Mouse (Mus musculus) limb, embryonic 12.5 days (tissue): ENCODE data around the gene Vmn1r199. TPM values are rescaled to one million over a fixed set of nuclear protein-coding genes. Genes with fewer than 3 reads are reported as not detected.
"Not testable (repeated sequence)": the region's sequence is repeated elsewhere in the genome, so short reads cannot be mapped to it uniquely, and the experiment has no call there.

ENCODE experiments used
- ATAC-seq: fragments of 200-750 bp; cut with Nextera tagmentation; 2 replicates; pipeline ENCODE4 v1.8.0; 2017; ENCODE audit warnings: low read depth, moderate TSS enrichment; ENCODE audit not compliant: insufficient number of reproducible peaks, insufficient read depth, low FRiP score, low TSS enrichment
- H3K27ac ChIP-seq: fragments of 300-500 bp; sonication (generic); 2 replicates; pipeline ENCODE4 v1.5.1; 2016; ENCODE audit warnings: mild to moderate bottlenecking, moderate library complexity
- H3K27me3 ChIP-seq: fragments of 300-500 bp; sonication (generic); 2 replicates; pipeline ENCODE4 v1.6.1; 2016; ENCODE audit warnings: mild to moderate bottlenecking, moderate library complexity
- H3K36me3 ChIP-seq: fragments of 300-500 bp; sonication (generic); 2 replicates; pipeline ENCODE4 v1.6.1; 2016; ENCODE audit warnings: mild to moderate bottlenecking, moderate library complexity
- H3K4me1 ChIP-seq: fragments of 300-500 bp; sonication (generic); replicated peaks from 2 replicates; pipeline ENCODE4 v1.6.1; 2016
- H3K4me2 ChIP-seq: fragments of 300-500 bp; sonication (generic); 2 replicates; pipeline ENCODE4 v1.6.1; 2016; ENCODE audit warnings: mild to moderate bottlenecking, moderate library complexity
- H3K4me3 ChIP-seq: fragments of 300-500 bp; sonication (generic); replicated peaks from 2 replicates; pipeline ENCODE4 v1.5.1; 2016; ENCODE audit warnings: mild to moderate bottlenecking
- H3K9ac ChIP-seq: fragments of 300-500 bp; sonication (generic); replicated peaks from 2 replicates; pipeline ENCODE4 v1.6.1; 2016; ENCODE audit warnings: mild to moderate bottlenecking, moderate library complexity
- H3K9me3 ChIP-seq: fragments of 300-500 bp; sonication (generic); 2 replicates; pipeline ENCODE4 v1.6.1; 2016; ENCODE audit warnings: mild to moderate bottlenecking, moderate library complexity
- WGBS: fragments of 180-500 bp; shearing (Covaris S2); methylation state at CpG from one replicate; pipeline ENCODE4 v1.1.7; 2016; 5-methylcytosine and 5-hydroxymethylcytosine counted together
- polyA plus RNA-seq: library from polyadenylated mRNA; unstranded; fragments of >200 nt; fragmentation: Nextera tagmentation; extraction: Ambion mirVana; gene quantifications from 2 replicates; pipeline ENCODE4 v1.2.1, GENCODE M21; 2016

Gene Vmn1r199
- polyA plus RNA-seq, result not detected in 2 replicates

- ATAC-seq, result no peak
These were observed at the start of gene Vmn1r199 for GRCm38 (mm10) chr13:22379518-22379917. TSS of gene Vmn1r199 (plus strand) at chr13:22379818.

DNA sequence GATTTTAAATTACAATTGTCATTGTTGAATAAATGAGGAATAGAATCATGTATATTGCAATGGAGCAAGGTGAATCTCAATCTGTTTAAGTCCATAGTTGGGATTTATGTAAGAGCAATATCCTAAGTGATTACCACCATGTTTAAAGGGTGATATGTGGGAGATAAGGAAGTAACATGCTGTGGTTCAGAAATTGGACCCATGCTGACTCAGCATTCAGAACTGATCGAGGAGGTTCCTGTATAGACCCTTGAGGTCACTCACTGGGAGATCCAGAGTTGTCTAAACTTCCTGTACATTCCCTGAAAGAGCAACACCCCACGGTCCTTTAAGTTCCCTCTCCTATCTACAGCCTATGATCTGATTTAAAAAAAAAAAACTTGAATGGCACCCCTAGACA is 46.3 kb upstream of the Vmn1r199 start:
- H3K27me3 ChIP-seq, result no peaks in the 10 kb centered on the region
- WGBS, result 86% methylated on average over 2 of the region's 2 CpGs
- no peak for ATAC-seq
- H3K27ac ChIP-seq, result no peak overlapping the region
- no peaks in the 10 kb centered on the region for H3K4me1 ChIP-seq
- H3K36me3 ChIP-seq, result no peaks in the 10 kb centered on the region
- H3K9me3 ChIP-seq, result no peaks in the 10 kb centered on the region
- H3K4me3 ChIP-seq, result no peak overlapping the region
- H3K4me2 ChIP-seq, result no peak overlapping the region
- no peak overlapping the region for H3K9ac ChIP-seq

More at GRCm38 (mm10) chr13:22379518-22379917, at the start of gene Vmn1r199:
- Histone ChIP-seq H3K9me3 (no peaks in the 10 kb centered on the region), H3K36me3 (no peaks in the 10 kb centered on the region), H3K27ac (no peak within 1 kb of the TSS), H3K27me3 (no peaks in the 10 kb centered on the region), H3K4me2 (no peak within 1 kb of the TSS), H3K9ac (no peak within 1 kb of the TSS), H3K4me3 (no peak within 1 kb of the TSS), H3K4me1 (no peaks in the 10 kb centered on the region)
- 69% methylated on average over 2 of the region's 2 CpGs for WGBS

- no peak overlapping the region for H3K27ac ChIP-seq
These were observed 44.1 kb upstream of the Vmn1r199 start for GRCm38 (mm10) chr13:22335565-22335964.

GRCm38 (mm10) chr13:22350064-22350463 is 29.6 kb upstream of the Vmn1r199 start, which contains the start of gene Vmn1r198:
TSS of gene Vmn1r198 (plus strand) at chr13:22350364.
- Histone ChIP-seq H3K9ac (no peak within 1 kb of the TSS), H3K27ac (no peak within 1 kb of the TSS), H3K4me3 (no peak within 1 kb of the TSS), H3K9me3 (no peaks in the 10 kb centered on the region), H3K27me3 (no peaks in the 10 kb centered on the region), H3K4me2 (no peak within 1 kb of the TSS), H3K4me1 (no peaks in the 10 kb centered on the region), H3K36me3 (no peaks in the 10 kb centered on the region)
- ATAC-seq, result no peak
- WGBS, result 11% methylated on average over 1 of the region's 1 CpGs

More at GRCm38 (mm10) chr13:22335565-22335964, 44.1 kb upstream of the Vmn1r199 start:
- no peak for ATAC-seq
- H3K4me1 ChIP-seq, result no peaks in the 10 kb centered on the region
- no peaks in the 10 kb centered on the region for H3K36me3 ChIP-seq
- H3K4me3 ChIP-seq, result no peak overlapping the region
- 81% methylated on average over 1 of the region's 1 CpGs for WGBS
- H3K27me3 ChIP-seq, result no peaks in the 10 kb centered on the region
- H3K9me3 ChIP-seq, result no peaks in the 10 kb centered on the region
- no peak overlapping the region for H3K9ac ChIP-seq
- no peak overlapping the region for H3K4me2 ChIP-seq

DNA sequence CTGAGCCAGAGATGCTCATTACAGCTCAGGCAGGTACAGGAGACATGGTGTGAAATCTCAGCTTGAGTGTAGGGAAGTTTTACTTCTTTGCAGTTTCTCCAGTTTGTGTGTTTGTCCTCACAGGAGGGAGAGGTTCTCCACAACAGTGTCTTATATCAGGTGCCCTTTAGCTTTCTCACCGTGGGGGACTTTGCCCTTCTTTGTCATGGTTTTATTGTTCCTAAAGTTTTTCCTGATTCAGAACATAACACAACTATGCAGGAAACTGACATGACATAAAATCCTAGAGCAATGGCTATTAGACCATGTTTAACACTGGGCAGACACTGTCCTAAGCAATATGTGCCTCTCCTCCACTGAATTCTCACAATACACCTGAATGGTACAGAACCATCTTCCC is 28.8 kb upstream of the Vmn1r199 start:
- Histone ChIP-seq H3K9ac (no peak overlapping the region), H3K27ac (no peak overlapping the region), H3K36me3 (no peaks in the 10 kb centered on the region), H3K4me2 (no peak overlapping the region), H3K4me1 (no peaks in the 10 kb centered on the region), H3K27me3 (no peaks in the 10 kb centered on the region), H3K4me3 (no peak overlapping the region), H3K9me3 (no peaks in the 10 kb centered on the region)
- WGBS, result 87% methylated on average over 1 of the region's 1 CpGs
- ATAC-seq, result no peak

DNA sequence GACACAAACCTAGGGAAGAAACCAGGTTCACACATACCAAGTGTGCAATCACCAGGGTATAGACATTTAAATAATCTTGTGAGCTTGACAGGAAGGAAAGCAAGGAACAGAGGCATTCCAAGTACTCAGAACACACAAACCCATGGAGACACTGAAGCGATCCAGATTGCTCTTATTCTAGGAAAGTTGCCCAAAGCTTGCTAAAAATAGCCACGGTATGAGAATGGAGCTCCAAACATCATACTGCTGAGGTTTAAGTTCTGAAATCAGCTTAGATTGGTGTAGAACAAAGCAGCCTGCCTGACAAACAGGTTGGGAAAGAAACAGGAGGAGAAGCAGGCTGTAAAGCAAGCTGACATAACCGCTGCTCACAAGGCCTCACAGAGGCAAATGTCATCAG is 1.5 kb downstream of the Vmn1r199 start:
- WGBS, result 77% methylated on average over 3 of the region's 3 CpGs
- not testable (repeated sequence) for H3K4me1 ChIP-seq, H3K36me3 ChIP-seq, ATAC-seq, H3K27me3 ChIP-seq, H3K9me3 ChIP-seq, H3K9ac ChIP-seq, H3K4me2 ChIP-seq, H3K4me3 ChIP-seq, H3K27ac ChIP-seq

- Histone ChIP-seq H3K27me3 (no peaks in the 10 kb centered on the region), H3K4me3 (no peak overlapping the region), H3K4me2 (no peak overlapping the region), H3K9ac (no peak overlapping the region), H3K4me1 (no peaks in the 10 kb centered on the region), H3K36me3 (no peaks in the 10 kb centered on the region), H3K27ac (no peak overlapping the region), H3K9me3 (no peaks in the 10 kb centered on the region)
- no peak for ATAC-seq
- WGBS, result 73% methylated on average over 3 of the region's 3 CpGs
These were observed 3.8 kb downstream of the Vmn1r199 start for GRCm38 (mm10) chr13:22383401-22383800.

GRCm38 (mm10) chr13:22387050-22387449 is 7.4 kb downstream of the Vmn1r199 start:
- H3K9me3 ChIP-seq, result no peaks in the 10 kb centered on the region
- H3K9ac ChIP-seq, result no peak overlapping the region
- H3K27me3 ChIP-seq, result no peaks in the 10 kb centered on the region
- no peaks in the 10 kb centered on the region for H3K4me1 ChIP-seq
- H3K27ac ChIP-seq, result no peak overlapping the region
- no peak for ATAC-seq
- no peak overlapping the region for H3K4me2 ChIP-seq
- H3K4me3 ChIP-seq, result no peak overlapping the region
- H3K36me3 ChIP-seq, result no peaks in the 10 kb centered on the region
- WGBS, result 95% methylated on average over 1 of the region's 1 CpGs

DNA sequence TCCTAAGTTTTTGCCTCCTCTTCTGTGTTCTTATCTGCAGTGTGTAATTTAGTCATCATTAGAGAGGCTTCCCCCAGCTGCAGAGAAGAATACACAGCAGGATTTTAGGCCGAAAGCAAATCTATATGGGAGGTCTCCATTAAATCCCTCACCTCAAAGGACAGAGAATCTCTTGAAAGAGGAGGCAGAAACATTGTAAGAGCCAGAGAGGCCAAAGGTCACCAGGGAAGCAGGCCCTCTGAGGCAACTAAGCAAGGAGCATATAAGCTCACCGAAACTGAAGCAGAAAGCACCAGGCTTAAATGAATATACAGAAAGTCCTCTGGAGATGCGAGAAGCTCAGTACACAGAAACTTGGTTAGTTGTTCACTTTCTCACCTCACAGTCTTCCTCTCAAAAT is 10.5 kb downstream of the Vmn1r199 start, which contains the start of gene Vmn1r200:
Gene Vmn1r200, plus strand, starts transcription at position 301 of the 400 bp plus-strand sequence.
- no peak for ATAC-seq
- no peak within 1 kb of the TSS for H3K9ac ChIP-seq
- 24% methylated on average over 3 of the region's 3 CpGs for WGBS
- H3K4me1 ChIP-seq, result no peaks in the 10 kb centered on the region
- H3K4me2 ChIP-seq, result no peak within 1 kb of the TSS
- H3K27ac ChIP-seq, result no peak within 1 kb of the TSS
- H3K27me3 ChIP-seq, result no peaks in the 10 kb centered on the region
- no peaks in the 10 kb centered on the region for H3K9me3 ChIP-seq
- H3K36me3 ChIP-seq, result no peaks in the 10 kb centered on the region
- H3K4me3 ChIP-seq, result no peak within 1 kb of the TSS

DNA sequence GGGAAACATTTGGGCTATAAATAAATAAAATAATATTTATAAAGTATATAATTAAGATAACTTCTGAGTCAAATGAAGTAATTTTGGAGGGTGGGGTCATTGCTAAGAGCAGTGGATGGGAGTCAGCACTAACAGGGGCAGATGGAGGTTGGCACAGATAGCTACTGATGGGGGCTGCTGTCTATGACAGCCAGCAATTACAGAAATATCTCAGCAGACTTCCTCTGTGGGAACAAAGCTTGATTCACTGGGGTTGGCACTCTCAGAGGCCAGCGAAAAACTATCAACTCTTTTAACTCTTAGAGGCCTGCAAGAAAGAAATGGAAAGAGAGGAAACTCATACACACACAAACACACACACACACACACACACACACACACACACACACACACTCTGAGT is 23.4 kb downstream of the Vmn1r199 start:
- H3K4me3 ChIP-seq, result no peak overlapping the region

More for the DNA sequence above, 23.4 kb downstream of the Vmn1r199 start:
- Histone ChIP-seq H3K27me3 (no peaks in the 10 kb centered on the region), H3K36me3 (no peaks in the 10 kb centered on the region), H3K9ac (no peak overlapping the region), H3K4me1 (no peaks in the 10 kb centered on the region), H3K4me2 (no peak overlapping the region), H3K9me3 (peaks cover 27% of the 10 kb centered on the region), H3K27ac (no peak overlapping the region)
- ATAC-seq, result no peak
- 85% methylated on average over 1 of the region's 1 CpGs for WGBS
